Mouse (Mus musculus) liver, embryonic 12.5 days (tissue): ENCODE results near the gene Itga4. TPM values are rescaled to one million over a fixed set of nuclear protein-coding genes. Genes with fewer than 3 reads are reported as not detected.

Experiments used
- polyA plus RNA-seq: library from polyadenylated mRNA; unstranded; fragments of >200 nt; fragmentation: Nextera tagmentation; extraction: Ambion mirVana; gene quantifications from 2 replicates; pipeline ENCODE4 v1.2.1, GENCODE M21; 2016

Itga4 gene
- polyA plus RNA-seq, 1 experiment from 2014 or later = 36.9 TPM

Other genes starting within 250 kb of the Itga4 start
- not detected in 2 replicates for gene Neurod1, start 201.3 kb downstream of the Itga4 start, polyA plus RNA-seq
- gene Cerkl, start 201.4 kb downstream of the Itga4 start, polyA plus RNA-seq = 1.7 and 1.8 TPM in 2 replicates